Mouse (Mus musculus): ENCODE results near the gene Sorbs2. TPM values are rescaled to one million over a fixed set of nuclear protein-coding genes. Genes with fewer than 3 reads are reported as not detected.
"Not testable (repeated sequence)": the region's sequence is repeated elsewhere in the genome, so short reads cannot be mapped to it uniquely, and the experiment has no call there.

The Sorbs2 gene
- polyA plus RNA-seq, 1 experiment from 2014 or later, result 66.1 TPM

DNA sequence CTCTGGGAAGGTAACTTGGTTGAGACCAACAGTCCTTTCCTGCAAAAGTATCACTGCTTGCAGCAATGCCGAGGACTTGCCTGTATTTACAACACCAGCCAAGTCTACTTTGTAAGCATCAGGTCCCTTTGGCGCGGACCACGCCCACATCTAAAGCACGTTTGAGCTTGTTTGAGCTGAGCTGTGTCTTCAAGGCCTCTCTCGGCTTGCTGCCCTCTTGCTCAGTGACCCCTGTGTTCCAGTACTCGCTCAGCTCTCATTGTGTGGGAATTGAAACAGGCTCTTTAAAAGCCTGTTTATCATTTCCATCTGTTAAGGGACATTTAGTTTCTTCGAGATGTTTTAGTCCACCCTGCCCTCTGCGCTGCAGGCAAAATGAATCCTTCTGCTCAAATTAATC, 350.8 kb downstream of the Sorbs2 start:
- H3K4me2 ChIP-seq (replicated peaks; ENCODE audit: low read depth, low read length), result no peak overlapping the region
- H3K4me1 ChIP-seq (replicated peaks; ENCODE audit: control insufficient read depth, insufficient read depth, low read length), result no peaks in the 10 kb centered on the region
- H3K9me3 ChIP-seq (ENCODE audit: control insufficient read depth, low read length), result no peaks in the 10 kb centered on the region
- 35% methylated on average over 9 of the region's 9 CpGs for WGBS
- H3K4me3 ChIP-seq (ENCODE audit: low read depth, low read length), result no peak overlapping the region
- no peaks in the 10 kb centered on the region for H3K36me3 ChIP-seq (ENCODE audit: control insufficient read depth, insufficient read depth, low read length)
- ATAC-seq (ENCODE audit: low FRiP score) (no peak; the same call in 1 of the 2 replicates), DNase-seq (ENCODE audit: low spot score) (peak; percentile 32)
- no peak overlapping the region for H3K27ac ChIP-seq (ENCODE audit: low read depth, low read length)
- no peak overlapping the region for H3K9ac ChIP-seq (ENCODE audit: low read depth, low read length)
- H3K27me3 ChIP-seq (ENCODE audit: control insufficient read depth, insufficient read depth, low read length), result no peaks in the 10 kb centered on the region

DNA sequence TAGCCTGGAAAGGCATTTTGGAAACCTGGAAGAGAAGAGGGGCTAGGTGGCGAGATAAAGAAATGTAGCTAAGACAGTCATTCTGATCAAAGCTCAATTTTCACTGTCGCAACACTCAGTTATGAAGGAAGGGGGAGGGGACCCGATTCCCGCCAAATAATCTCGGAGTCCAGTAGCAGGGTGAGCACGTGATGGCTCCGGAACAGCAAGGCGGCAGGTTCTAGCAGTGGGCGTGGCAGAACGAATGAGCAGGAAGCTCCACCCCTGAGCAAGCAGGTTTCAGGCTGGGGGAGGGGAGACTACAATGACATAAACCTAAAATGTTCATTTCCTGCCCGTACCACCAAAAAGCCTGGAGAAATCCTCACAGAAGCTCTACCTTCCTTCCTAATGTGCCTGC, 364.0 kb downstream of the Sorbs2 start:
- ATAC-seq (ENCODE audit: low FRiP score); H3K4me2 ChIP-seq (replicated peaks; ENCODE audit: low read depth, low read length): not testable (repeated sequence)

DNA sequence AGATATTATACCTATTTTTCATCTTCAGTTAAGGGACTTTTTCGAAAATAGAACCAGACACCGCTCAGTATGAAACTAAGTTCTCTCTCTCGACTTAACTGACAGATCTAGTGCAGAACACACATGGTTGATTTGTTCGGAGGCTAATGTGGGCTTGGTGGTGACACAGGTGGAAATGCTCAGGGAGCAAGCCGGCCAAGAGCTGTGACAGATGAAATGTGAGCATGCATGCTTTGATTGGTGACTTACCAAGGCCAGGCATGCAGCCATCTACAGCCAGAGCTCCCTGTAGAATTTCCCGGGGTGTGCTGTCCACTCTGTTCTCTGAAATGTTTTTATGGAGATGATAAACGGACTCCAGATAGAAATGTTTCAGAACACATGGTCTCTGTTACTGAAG, 364.5 kb downstream of the Sorbs2 start:
- Histone ChIP-seq H3K27me3 (ENCODE audit: control insufficient read depth, insufficient read depth, low read length) (no peaks in the 10 kb centered on the region), H3K9me3 (ENCODE audit: control insufficient read depth, low read length) (no peaks in the 10 kb centered on the region), H3K36me3 (ENCODE audit: control insufficient read depth, insufficient read depth, low read length) (no peaks in the 10 kb centered on the region), H3K4me1 (replicated peaks; ENCODE audit: control insufficient read depth, insufficient read depth, low read length) (no peaks in the 10 kb centered on the region), H3K4me2 (replicated peaks; ENCODE audit: low read depth, low read length) (no peak overlapping the region), H3K4me3 (ENCODE audit: low read depth, low read length) (no peak overlapping the region), H3K9ac (ENCODE audit: low read depth, low read length) (no peak overlapping the region), H3K27ac (ENCODE audit: low read depth, low read length) (no peak overlapping the region)
- DNase-seq (ENCODE audit: low spot score) (no peak), ATAC-seq (ENCODE audit: low FRiP score) (no peak)
- WGBS, result 82% methylated on average over 7 of the region's 7 CpGs

More for the DNA sequence above, 364.0 kb downstream of the Sorbs2 start:
- H3K27ac ChIP-seq (ENCODE audit: low read depth, low read length); DNase-seq (ENCODE audit: low spot score); H3K4me3 ChIP-seq (ENCODE audit: low read depth, low read length); H3K27me3 ChIP-seq (ENCODE audit: control insufficient read depth, insufficient read depth, low read length); H3K36me3 ChIP-seq (ENCODE audit: control insufficient read depth, insufficient read depth, low read length); H3K9me3 ChIP-seq (ENCODE audit: control insufficient read depth, low read length); H3K9ac ChIP-seq (ENCODE audit: low read depth, low read length); H3K4me1 ChIP-seq (replicated peaks; ENCODE audit: control insufficient read depth, insufficient read depth, low read length): not testable (repeated sequence)
- WGBS, result 82% methylated on average over 11 of the region's 11 CpGs

DNA sequence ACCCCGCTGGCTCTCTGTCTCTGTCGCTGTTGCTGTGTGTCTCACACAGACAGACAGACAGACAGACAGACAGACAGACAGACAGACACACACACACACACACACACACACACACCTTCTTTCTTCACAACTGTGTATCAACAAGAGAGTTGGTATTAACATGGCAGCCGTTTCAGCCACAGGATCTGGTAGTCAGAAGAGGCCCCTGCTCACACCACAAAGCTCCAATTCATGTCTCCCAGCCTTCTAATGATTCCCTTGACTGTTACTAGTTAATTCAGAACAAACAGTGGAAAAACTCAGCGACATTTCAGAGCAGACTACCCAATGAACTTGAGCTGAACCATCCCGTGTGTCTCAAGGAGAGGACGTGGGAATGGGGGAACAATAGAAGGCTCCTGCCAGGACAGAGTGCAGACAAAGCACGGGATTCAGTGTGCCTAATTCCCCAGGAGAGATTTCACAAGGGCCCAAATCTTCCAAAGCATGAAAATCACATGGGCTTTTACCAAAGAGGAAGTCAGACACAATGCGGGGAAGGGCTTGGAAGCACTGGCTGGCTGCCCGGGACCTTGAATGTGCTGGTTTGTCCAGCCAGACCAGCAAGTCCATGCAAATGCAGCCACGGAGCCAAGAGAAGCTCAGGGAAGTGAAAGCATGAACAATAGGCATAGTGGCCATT, 367.5 kb downstream of the Sorbs2 start:
- WGBS, result 32% methylated on average over 10 of the region's 10 CpGs
- ATAC-seq (ENCODE audit: low FRiP score) (peak; percentile 90), DNase-seq (ENCODE audit: low spot score) (peak; percentile 64)
- H3K27me3 ChIP-seq (ENCODE audit: control insufficient read depth, insufficient read depth, low read length), result no peaks in the 10 kb centered on the region
- no peaks in the 10 kb centered on the region for H3K36me3 ChIP-seq (ENCODE audit: control insufficient read depth, insufficient read depth, low read length)
- H3K9me3 ChIP-seq (ENCODE audit: control insufficient read depth, low read length), result no peaks in the 10 kb centered on the region
- H3K4me3 ChIP-seq (ENCODE audit: low read depth, low read length), result no peak overlapping the region
- H3K4me2 ChIP-seq (replicated peaks; ENCODE audit: low read depth, low read length), result no peak overlapping the region
- peak overlapping the region; percentile 38 for H3K27ac ChIP-seq (ENCODE audit: low read depth, low read length)
- H3K4me1 ChIP-seq (replicated peaks; ENCODE audit: control insufficient read depth, insufficient read depth, low read length), result no peaks in the 10 kb centered on the region
- peak overlapping the region; percentile 44 for H3K9ac ChIP-seq (ENCODE audit: low read depth, low read length)

DNA sequence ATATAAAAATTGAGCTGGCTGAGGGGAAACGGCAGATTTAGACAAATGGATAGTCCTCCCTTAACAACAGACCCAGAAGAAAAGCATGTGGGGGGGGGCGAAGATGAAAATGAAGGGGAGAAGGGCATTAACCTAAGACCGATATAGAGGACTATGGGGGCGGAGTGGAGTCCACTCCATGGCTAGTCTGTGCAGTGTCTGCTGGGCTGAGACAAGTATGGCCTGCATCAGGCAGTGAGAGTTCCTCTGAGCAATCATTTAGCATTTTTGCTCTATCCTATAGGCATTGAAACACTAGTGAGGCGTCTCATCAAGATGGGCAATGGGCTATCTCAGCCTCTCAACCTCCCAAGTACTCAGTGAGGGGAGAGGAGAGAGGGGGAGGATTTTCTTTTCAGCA, 368.8 kb downstream of the Sorbs2 start:
- Histone ChIP-seq H3K4me3 (ENCODE audit: low read depth, low read length) (no peak overlapping the region), H3K9ac (ENCODE audit: low read depth, low read length) (no peak overlapping the region), H3K27ac (ENCODE audit: low read depth, low read length) (no peak overlapping the region), H3K4me1 (replicated peaks; ENCODE audit: control insufficient read depth, insufficient read depth, low read length) (no peaks in the 10 kb centered on the region), H3K4me2 (replicated peaks; ENCODE audit: low read depth, low read length) (no peak overlapping the region), H3K27me3 (ENCODE audit: control insufficient read depth, insufficient read depth, low read length) (no peaks in the 10 kb centered on the region), H3K9me3 (ENCODE audit: control insufficient read depth, low read length) (no peaks in the 10 kb centered on the region), H3K36me3 (ENCODE audit: control insufficient read depth, insufficient read depth, low read length) (no peaks in the 10 kb centered on the region)
- WGBS, result 72% methylated on average over 5 of the region's 5 CpGs
- ATAC-seq (ENCODE audit: low FRiP score) (no peak), DNase-seq (ENCODE audit: low spot score) (no peak)

Other genes with a start within 250 kb of the Sorbs2 start
- gene F11, start 245.8 kb upstream of the Sorbs2 start, polyA plus RNA-seq (2014; fragmentation: Nextera tagmentation; extraction: Ambion mirVana), result not detected in 2 replicates
- not detected in 2 replicates for gene Klkb1, start 212.9 kb upstream of the Sorbs2 start, polyA plus RNA-seq (2014; fragmentation: Nextera tagmentation; extraction: Ambion mirVana)
- gene Gm45753, start 199.3 kb upstream of the Sorbs2 start, polyA plus RNA-seq (2014; fragmentation: Nextera tagmentation; extraction: Ambion mirVana), result not detected in 2 replicates
- 0.71 and 1.1 TPM in 2 replicates for gene Cyp4v3, start 174.6 kb upstream of the Sorbs2 start, polyA plus RNA-seq (2014; fragmentation: Nextera tagmentation; extraction: Ambion mirVana)
- gene Fam149a, start 125.5 kb upstream of the Sorbs2 start, polyA plus RNA-seq (2014; fragmentation: Nextera tagmentation; extraction: Ambion mirVana), result 9.6 and 10.5 TPM in 2 replicates
- gene Tlr3, start 96.7 kb upstream of the Sorbs2 start, polyA plus RNA-seq (2014; fragmentation: Nextera tagmentation; extraction: Ambion mirVana), result 1.1 and 1.8 TPM in 2 replicates